Mouse (Mus musculus) E14TG2a.4 (cell line): ENCODE results near the gene Drc7.

Experiments used
- H3K27me3 ChIP-seq: 2 replicates; pipeline ENCODE4 v1.6.1; 2014; ENCODE audit warnings: low read length, control low read depth; ENCODE audit not compliant: insufficient read depth
- H3K36me3 ChIP-seq: 2 replicates; pipeline ENCODE4 v1.6.1; 2014; ENCODE audit warnings: low read length, control low read depth; ENCODE audit not compliant: insufficient read depth
- H3K4me1 ChIP-seq: replicated peaks from 2 replicates; pipeline ENCODE4 v1.6.1; 2014; ENCODE audit warnings: low read depth, low read length, control low read depth
- H3K4me3 ChIP-seq: replicated peaks from 2 replicates; pipeline ENCODE4 v1.5.1; 2014; ENCODE audit warnings: mild to moderate bottlenecking, low read length
- H3K9me3 ChIP-seq: 2 replicates; pipeline ENCODE4 v1.6.1; 2014; ENCODE audit warnings: low read length, control low read depth
- CTCF ChIP-seq: conservative IDR thresholded peaks from 2 replicates; pipeline ENCODE4 v1.5.1; 2014; ENCODE audit warnings: low read length
- NANOG ChIP-seq: IDR thresholded peaks from 2 replicates; pipeline ENCODE4 v1.6.1; 2014; ENCODE audit warnings: borderline replicate concordance, low read length, mixed read lengths
- POU5F1 ChIP-seq: IDR thresholded peaks from 2 replicates; pipeline ENCODE4 v1.6.1; 2014; ENCODE audit warnings: low read length, borderline replicate concordance

Gene Drc7

GRCm38 (mm10) chr8:95126497-95126896, 71.6 kb downstream of the Drc7 start:
- TF ChIP-seq CTCF (no peak), NANOG (no peak), POU5F1 (no peak)
- Histone ChIP-seq H3K36me3 (peaks cover 45% of the 10 kb centered on the region), H3K4me1 (peaks cover 58% of the 10 kb centered on the region), H3K27me3 (no peaks in the 10 kb centered on the region), H3K4me3 (no peak overlapping the region), H3K9me3 (no peaks in the 10 kb centered on the region)

GRCm38 (mm10) chr8:95127658-95128057, 72.8 kb downstream of the Drc7 start:
- Histone ChIP-seq H3K27me3 (no peaks in the 10 kb centered on the region), H3K36me3 (peaks cover 44% of the 10 kb centered on the region), H3K4me1 (peaks cover 58% of the 10 kb centered on the region), H3K9me3 (no peaks in the 10 kb centered on the region), H3K4me3 (no peak overlapping the region)
- no peak for TF ChIP-seq NANOG
- TF ChIP-seq CTCF: no peak
- no peak for TF ChIP-seq POU5F1
